Mouse (Mus musculus) testis, adult 2 months (tissue): ENCODE data around the gene Pdrg1. TPM values are rescaled to one million over a fixed set of nuclear protein-coding genes. Genes with fewer than 3 reads are reported as not detected.

Experiments used
- H3K27ac ChIP-seq: fragments of 200-500 bp; 2 replicates; pipeline ENCODE4 v1.5.1; 2012; ENCODE audit warnings: low read depth, low read length; ENCODE audit not compliant: control insufficient read depth, insufficient read depth
- H3K27me3 ChIP-seq: fragments of 200-500 bp; 2 replicates; pipeline ENCODE4 v1.6.1; 2012; ENCODE audit warnings: mild to moderate bottlenecking, low read length, moderate library complexity; ENCODE audit not compliant: control insufficient read depth, insufficient read depth
- H3K36me3 ChIP-seq: fragments of 200-500 bp; 2 replicates; pipeline ENCODE4 v1.6.1; 2012; ENCODE audit warnings: mild to moderate bottlenecking, low read length; ENCODE audit not compliant: control insufficient read depth, insufficient read depth
- H3K4me1 ChIP-seq: fragments of 200-500 bp; 2 replicates; pipeline ENCODE4 v1.6.1; 2012; ENCODE audit warnings: low read length; ENCODE audit not compliant: control insufficient read depth, insufficient read depth
- H3K4me3 ChIP-seq: fragments of 200-500 bp; 2 replicates; pipeline ENCODE4 v1.5.1; 2012; ENCODE audit warnings: low read depth, mild to moderate bottlenecking, low read length, moderate library complexity, mixed read lengths; ENCODE audit not compliant: control insufficient read depth
- CTCF ChIP-seq: fragments of 200-500 bp; IDR thresholded peaks from 2 replicates; pipeline ENCODE4 v1.5.1; 2012; ENCODE audit warnings: low read depth, mild to moderate bottlenecking, inconsistent platforms, low read length, moderate library complexity; ENCODE audit not compliant: control insufficient read depth, insufficient read depth, insufficient replicate concordance
- POLR2A ChIP-seq: fragments of 200-500 bp; IDR thresholded peaks from 2 replicates; pipeline ENCODE4 v1.6.1; 2012; ENCODE audit warnings: low read depth, mild to moderate bottlenecking, inconsistent platforms, low read length, moderate library complexity; ENCODE audit not compliant: control insufficient read depth
- polyA plus RNA-seq: library from polyadenylated mRNA; depleted of rRNA; stranded (reverse); fragments of >200 nt; gene quantifications from 2 replicates; pipeline ENCODE4 v1.2.3, GENCODE M21; 2012

Pdrg1 gene
- polyA plus RNA-seq, 1 experiment: 22.0 TPM

DNA sequence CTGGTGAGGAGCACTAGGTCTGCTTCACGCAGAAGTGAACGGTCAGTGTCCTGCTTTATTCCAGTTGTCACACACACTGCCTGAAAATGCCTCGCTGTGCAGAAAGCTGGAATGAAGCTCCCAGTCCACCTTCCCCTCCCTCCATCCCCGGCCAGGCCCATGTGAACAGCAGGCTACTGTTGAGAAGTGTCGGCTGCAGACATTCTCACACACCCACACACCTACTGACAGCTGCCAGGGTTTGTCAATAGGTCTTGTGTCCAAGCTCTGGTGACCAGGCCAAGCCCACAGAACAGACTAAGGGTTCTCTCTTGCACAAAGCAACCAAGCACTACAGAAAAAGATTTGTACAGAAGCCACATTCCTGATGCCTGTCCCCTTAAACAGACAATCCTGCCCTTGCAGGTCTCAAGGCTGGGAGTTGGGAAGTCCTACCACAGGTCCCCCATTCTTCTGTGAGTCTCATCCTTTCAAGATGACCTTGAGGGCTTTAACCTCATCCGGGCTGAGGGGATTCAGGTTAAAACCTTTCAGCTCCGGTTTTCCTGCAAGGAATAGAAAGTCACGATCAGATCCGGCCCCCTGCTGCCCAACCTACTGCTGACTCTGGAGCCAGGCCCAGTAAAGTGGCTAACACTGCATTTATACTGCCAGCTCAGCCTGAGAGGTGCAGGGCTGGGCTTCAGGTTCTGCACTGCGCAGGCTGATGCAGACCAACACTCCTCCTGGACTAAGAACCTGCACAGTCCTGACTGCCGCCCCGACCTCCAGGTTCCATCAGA is 5.8 kb downstream of the Pdrg1 start:
- Histone ChIP-seq H3K27ac (no peak overlapping the region), H3K36me3 (peaks cover 2% of the 10 kb centered on the region), H3K27me3 (no peaks in the 10 kb centered on the region), H3K4me1 (peaks cover under 1% of the 10 kb centered on the region; the same call in 1 of the 2 replicates), H3K4me3 (no peak overlapping the region)
- TF ChIP-seq POLR2A: no peak
- no peak for TF ChIP-seq CTCF

DNA sequence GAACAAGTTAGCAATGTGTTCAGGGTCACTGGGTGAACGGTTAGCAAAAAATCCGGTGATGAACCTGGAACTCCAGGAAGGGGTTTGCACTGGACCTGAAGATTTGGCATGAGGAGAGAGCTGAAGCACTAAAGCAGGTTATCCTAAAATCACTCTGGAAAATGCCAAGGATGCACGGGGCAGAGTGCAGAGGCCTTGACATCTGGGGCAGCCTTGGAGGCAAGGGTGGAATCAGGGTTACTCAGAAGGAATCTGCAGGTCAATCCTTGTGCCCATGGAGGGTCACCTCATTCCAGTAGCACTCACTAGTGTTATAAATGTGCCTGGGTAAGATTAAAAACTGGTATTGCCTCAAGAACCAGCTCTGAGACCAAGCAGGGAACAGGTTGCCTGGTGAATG is 9.2 kb downstream of the Pdrg1 start:
- no peaks in the 10 kb centered on the region for H3K4me1 ChIP-seq

DNA sequence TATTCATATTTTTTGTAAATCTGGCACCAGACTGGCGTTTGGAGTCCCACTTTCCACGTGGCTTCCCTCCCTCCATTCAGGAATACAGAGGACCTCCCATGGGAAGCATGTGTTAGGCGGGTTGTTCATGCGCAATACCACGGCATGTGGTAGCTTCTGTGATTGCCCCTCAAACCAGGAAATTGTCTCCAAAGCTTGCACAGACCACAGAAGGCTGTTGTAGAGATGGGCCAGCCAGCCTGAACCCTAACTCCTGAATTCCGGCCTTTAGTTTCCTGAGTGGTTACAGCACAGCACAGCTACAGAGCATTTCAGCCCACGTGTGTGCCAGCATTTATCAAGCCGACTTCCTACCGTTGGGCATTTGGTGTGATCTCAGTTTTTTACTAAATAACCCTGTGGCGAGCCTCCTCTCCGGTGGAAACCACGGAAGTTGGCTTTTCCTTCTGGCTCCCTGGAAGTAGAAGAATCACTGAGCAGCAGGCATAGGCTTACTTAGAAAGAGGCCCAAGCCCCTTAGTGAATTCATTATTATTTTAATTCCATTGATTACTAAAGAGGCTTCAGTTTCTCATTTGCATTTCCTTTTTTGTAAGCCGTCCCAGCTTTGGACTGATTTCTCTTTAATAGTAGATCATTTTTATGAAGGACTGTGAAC is 11.4 kb downstream of the Pdrg1 start:
- Histone ChIP-seq H3K4me3 (no peak overlapping the region), H3K27ac (no peak overlapping the region), H3K27me3 (no peaks in the 10 kb centered on the region), H3K36me3 (no peaks in the 10 kb centered on the region), H3K4me1 (no peaks in the 10 kb centered on the region)
- TF ChIP-seq CTCF (no peak), POLR2A (no peak)

More for the DNA sequence above, 9.2 kb downstream of the Pdrg1 start:
- TF ChIP-seq CTCF (no peak), POLR2A (no peak)
- no peaks in the 10 kb centered on the region for H3K36me3 ChIP-seq
- H3K27me3 ChIP-seq: no peaks in the 10 kb centered on the region
- no peak overlapping the region for H3K4me3 ChIP-seq
- H3K27ac ChIP-seq: no peak overlapping the region

DNA sequence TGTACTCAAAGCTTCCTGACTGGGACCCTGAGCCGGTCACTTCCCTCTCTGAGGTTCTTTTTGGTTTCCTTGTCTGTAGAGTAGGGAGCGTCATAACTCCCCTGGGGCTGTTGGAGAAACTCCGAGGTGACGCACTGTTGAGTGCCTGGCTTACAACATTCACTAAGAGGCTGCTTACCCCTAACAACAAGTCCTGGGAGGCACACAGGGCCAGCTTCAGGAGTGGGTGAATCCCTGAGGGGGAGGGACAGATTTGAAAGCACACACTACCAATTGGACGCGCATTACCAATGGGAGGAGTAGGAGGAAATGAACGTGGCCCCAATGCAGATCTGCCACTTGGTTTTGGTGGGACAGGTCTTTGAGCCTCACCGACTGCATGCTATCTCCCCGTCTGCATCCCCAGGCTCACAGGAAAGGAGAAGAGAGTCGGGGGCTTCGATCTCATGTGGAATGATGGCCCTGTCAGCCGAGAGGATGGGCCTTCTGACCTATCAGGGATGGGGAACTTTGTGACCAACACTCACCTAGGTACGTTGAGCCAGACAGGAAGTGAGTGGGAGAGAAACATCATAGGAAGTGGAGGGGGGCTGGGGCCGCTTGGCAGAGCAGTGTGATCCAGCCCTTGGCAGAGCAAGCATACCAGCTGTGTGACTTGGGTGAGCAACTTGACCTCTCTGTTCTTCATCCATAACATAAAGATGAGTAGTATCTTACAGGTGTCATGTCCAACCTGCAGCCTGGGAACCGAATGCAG is 12.6 kb downstream of the Pdrg1 start:
- no peak overlapping the region for H3K27ac ChIP-seq
- H3K27me3 ChIP-seq: no peaks in the 10 kb centered on the region
- no peaks in the 10 kb centered on the region for H3K36me3 ChIP-seq
- no peak for TF ChIP-seq POLR2A
- TF ChIP-seq CTCF: no peak
- no peak overlapping the region for H3K4me3 ChIP-seq
- no peaks in the 10 kb centered on the region for H3K4me1 ChIP-seq

DNA sequence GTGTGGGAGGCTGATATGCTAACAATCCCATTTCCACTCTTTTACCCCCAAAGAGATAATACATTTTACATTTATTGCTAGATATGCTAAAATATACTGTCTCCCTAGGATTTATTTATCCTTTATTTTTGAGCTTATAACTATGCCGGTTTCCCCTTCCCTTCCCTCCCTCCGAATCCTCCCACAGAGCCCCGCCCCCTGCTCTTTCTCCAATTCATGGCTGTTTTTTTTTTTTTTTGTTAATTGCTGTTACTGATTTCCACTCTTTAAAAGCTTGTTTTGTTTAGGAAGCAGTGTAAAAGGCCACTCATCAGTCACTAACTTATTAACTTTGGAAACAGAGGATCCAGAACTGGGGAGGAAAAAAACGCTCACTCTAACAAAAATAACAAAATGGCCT is 18.2 kb downstream of the Pdrg1 start:
- TF ChIP-seq POLR2A (no peak), CTCF (no peak)
- Histone ChIP-seq H3K36me3 (no peaks in the 10 kb centered on the region), H3K4me3 (no peak overlapping the region), H3K27me3 (no peaks in the 10 kb centered on the region), H3K27ac (no peak overlapping the region), H3K4me1 (no peaks in the 10 kb centered on the region)

DNA sequence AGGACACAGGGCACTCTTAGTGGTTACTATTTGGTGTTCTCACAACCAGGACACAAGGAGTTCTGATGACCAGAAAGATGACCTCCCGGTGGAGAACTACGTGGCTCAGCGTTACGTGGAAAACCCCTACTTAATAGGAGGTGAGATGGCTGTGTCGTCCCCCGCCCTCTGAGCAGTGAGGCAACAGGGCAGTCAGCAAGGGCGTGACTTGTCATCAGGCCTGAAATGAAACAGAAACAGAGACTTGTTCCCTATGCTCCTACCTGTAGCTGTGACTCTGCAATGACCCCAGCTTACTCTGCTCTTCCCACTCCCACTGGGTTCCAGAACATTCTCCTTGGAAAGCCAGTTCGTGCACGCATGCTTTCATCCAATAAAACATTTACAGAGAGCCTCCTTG is 23.7 kb downstream of the Pdrg1 start:
- Histone ChIP-seq H3K4me3 (no peak overlapping the region), H3K27me3 (no peaks in the 10 kb centered on the region), H3K27ac (no peak overlapping the region), H3K4me1 (no peaks in the 10 kb centered on the region), H3K36me3 (no peaks in the 10 kb centered on the region)
- no peak for TF ChIP-seq POLR2A

DNA sequence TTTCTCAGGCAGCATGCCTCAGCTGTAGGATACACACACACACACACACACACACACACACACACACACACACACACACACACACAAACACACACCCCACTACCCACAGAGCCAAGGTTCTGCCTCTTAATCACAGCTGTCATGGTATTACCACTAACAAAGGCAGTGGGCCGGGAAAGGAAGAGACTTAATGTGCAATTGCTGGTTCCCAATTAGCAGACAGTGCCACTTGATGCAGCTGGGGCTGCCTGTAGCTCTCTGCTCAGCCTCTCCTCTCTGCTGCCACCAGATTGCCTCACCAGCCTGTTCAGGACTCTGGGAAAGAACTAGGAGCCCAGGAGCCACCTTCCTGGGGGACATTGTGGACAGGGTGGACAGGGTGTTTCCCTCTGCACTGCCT is 29.6 kb downstream of the Pdrg1 start:
- H3K36me3 ChIP-seq: no peaks in the 10 kb centered on the region
- TF ChIP-seq POLR2A (no peak), CTCF (no peak)
- H3K27ac ChIP-seq: no peak overlapping the region
- no peak overlapping the region for H3K4me3 ChIP-seq
- no peaks in the 10 kb centered on the region for H3K4me1 ChIP-seq
- no peaks in the 10 kb centered on the region for H3K27me3 ChIP-seq
